Mouse (Mus musculus) adrenal gland, adult 2 months (tissue): ENCODE measurements around the gene Celf5. TPM values are rescaled to one million over a fixed set of nuclear protein-coding genes. Genes with fewer than 3 reads are reported as not detected.
A peak's percentile ranks its signal among the peaks of the same experiment; 100 is the strongest.

ENCODE experiments used
- DNase-seq: peaks from one replicate; pipeline ENCODE4 v3.0.0; 2021
- long read RNA-seq: library from polyadenylated mRNA; stranded (forward); transcript quantifications from one replicate; pipeline ENCODE4 v2.0.0, GENCODE M21; 2021
- polyA plus RNA-seq: library from polyadenylated mRNA; depleted of rRNA; stranded (reverse); fragments of >200 nt; gene quantifications from 2 replicates; pipeline ENCODE4 v1.2.3, GENCODE M21; 2012; rRNA removed
- total RNA-seq, 2 experiments: library from RNA; stranded (reverse); gene quantifications; 2 replicates each; pipeline ENCODE4 v1.2.3; 2021

Gene Celf5
- total RNA-seq (under 1 TPM; 0.55 to 0.78 TPM), polyA plus RNA-seq (1.4 and 2.2 TPM in 2 replicates)
- long read RNA-seq = 0 reads

DNA sequence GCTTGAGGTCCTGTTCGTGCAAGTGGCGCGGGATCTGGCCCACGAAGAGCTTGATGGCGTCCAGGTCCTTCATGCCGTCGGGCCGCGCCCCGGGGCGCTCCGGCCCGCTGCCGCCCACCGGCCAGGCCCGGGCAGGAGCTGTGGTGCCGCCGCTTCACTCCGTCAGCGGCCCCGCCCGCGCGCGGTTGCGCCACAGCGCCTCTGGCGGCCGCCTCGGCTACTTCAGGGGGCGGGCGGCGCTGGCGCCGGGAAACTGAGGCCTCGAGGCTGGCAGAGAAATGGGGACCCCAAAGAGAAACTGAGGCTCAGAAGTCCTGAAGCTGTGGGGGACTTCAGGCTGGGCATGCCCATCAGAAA is at the start of gene Celf5:
Gene Celf5 (minus strand): TSS at position 177 of the 357 bp plus-strand sequence.
- DNase-seq = peak; percentile 65

DNA sequence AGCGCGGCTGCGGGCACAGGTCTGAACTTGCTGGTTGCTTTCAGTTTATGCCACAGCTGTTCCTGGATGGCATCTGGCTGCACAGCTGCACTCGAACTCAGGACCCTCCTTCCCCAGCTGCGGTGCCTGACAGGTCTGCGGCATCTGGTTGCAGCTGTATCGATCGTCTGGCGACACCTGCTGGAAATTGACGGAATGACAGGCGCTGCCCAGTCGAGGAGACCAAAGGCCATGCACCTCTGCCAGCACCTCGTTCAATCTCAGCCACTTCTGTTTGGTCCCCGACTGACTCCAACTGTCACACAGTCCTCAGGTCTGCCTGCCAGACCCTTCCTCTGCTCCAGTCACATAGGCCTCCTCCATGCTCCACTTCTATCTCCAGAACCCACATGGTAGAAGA is 44.3 kb upstream of the Celf5 start:
- peak; percentile 83 for DNase-seq

DNA sequence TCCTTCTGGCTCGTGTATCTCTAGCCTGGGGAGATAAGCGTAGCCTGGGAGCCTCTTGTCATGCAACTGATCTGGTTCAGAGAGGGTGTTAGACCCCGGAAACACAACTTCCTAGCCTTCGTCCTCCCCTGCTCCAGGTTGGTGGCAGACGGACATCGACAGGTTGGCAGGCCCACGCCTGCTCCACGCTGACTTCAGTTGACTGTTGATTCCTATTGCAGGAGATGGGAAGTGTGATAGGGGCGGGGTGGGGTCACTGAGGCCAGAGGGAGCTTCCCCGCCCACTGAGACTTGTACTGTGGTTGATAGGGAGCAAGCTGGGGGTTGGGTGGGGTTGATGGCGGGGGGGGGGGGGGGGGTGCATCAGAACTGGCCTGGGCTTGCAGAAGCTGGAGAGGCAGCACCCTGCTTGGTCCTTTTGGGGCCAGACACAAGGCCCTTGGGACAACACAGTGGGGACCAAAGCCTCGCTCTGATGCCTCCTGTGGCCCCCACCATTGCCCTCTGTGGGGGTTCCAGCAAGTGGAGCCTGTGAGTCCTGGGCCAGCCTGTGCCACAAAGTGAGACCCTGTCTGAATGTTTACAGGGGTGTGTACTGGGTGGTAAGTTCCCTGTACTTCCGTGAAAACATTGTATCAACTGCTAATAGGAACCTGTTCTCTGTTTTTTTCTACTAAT is 42.6 kb upstream of the Celf5 start:
- peak; percentile 3 for DNase-seq

DNA sequence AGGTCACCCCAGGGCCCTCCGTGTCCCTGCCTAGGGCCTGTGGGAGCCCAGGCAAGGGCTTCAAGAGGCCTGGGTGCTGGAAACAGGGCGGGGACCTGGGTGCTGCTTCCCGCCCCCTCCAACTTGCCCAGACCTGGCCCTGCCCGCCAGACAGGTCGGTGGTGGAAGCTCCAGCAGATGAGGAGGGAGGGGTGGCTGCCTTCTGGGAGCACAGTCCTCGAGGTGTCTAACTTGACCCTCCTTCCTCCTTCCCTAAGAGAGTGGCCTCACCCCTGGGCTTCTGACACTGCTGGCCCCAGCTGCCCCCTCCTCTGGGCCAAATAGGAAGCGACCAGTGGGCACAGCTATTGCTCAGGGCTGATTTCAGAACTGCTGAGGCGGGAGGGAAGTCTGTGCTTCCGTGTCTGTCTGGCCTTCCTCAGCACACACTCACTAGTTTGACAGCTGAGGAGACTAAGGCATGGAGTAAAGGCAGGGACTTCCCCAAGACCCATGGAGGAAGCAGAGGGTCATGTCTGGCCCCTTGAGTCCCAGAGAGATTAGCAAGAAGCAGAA is 41.6 kb upstream of the Celf5 start, which contains the start of gene Gna15:
Gene Gna15 (minus strand): TSS at position 175 of the 555 bp plus-strand sequence.
- DNase-seq = peak; percentile 20

DNA sequence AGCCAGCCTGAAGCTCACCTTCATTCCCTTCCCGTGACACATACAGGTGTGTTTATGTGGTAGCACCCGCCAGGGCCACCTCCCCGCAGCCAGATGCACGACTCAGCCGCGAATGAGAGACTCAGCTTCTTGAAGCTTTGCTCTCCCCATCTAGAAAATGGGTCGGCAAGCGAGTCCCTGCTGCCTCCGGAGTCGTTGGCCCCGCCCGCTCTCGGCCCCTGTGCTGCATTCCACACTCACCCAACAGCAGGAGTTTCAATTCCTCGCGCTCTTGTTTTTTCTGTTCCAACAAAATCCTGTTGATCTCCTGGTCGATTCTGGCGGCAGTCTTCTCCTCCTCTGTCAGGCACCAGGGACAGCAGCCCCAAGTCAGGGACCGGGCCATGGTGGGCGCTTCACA is 41.1 kb upstream of the Celf5 start:
- peak; percentile 3 for DNase-seq

DNA sequence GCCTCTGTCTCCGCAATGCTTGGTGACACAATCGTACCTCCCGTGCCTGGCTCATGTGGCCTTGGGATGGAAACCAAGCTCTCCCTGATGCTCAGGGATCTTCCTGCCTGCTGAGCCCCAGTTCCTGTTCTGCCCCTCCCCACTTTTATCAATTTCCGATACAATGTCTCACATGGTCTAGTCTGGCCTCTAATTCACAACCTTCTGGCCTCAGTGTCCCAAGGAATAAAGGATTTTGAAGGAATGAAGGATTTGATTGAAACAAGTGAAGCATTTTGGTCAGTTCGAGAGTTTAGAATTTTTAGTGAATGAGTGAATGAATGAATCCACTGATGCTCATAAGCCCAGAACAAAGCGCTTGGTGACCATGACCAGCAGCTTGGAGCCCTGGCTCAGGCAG is 40.6 kb upstream of the Celf5 start:
- DNase-seq = peak; percentile 7

DNA sequence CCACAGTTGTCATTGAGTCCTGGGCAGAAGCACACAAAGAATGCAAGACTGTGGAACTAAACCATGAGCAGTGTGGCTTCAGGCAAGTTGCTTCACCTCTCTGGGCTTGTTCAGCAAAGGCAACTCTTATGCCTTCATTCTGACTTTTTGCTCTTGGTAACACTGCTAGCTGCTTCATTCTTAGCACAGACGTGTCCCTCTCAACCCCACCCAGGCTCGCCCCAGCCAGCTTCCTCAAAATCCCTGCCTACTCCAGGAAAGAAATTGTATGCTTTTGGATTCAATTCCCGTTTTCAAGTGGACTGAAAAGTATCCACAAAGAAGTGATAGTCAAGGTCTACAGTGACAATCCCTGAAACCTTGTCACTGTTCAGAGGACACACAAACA is 37.5 kb upstream of the Celf5 start:
- no peak for DNase-seq

DNA sequence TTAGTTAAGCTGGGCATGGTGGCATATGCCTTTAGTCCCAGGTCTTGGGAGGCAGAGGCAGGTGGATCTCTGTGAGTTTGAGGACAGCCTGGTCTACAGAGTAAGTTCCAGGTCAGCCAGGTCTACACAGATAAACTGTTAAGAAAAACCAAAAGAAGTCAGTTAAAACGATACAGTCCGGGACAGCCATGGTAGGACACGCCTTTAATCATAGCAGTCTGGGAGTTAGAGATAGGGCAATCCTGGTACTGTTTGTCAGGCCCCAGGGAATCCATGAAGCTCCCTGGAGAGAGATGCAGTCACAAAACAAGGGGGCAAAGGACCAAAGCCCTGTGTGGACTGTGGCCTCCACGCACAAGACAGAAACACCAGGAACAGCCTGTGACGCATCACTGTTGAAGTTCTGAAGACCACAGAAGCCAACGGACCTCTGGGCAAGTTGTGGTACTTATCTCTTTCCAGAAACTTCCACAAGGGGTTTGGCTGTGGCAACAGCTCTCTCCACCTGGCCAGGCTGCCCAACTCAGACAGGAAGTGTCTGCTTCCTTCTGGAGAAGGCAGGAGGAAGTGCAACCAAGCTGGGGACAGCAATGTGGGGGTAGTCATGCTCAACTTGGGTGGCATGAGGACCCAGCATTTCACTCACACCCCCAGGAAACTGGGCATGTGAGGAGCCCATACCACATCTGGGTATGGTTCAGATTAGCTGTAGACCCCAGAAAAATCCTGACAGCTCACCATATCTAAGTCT is 36.9 kb upstream of the Celf5 start:
- peak; percentile 16 for DNase-seq

DNA sequence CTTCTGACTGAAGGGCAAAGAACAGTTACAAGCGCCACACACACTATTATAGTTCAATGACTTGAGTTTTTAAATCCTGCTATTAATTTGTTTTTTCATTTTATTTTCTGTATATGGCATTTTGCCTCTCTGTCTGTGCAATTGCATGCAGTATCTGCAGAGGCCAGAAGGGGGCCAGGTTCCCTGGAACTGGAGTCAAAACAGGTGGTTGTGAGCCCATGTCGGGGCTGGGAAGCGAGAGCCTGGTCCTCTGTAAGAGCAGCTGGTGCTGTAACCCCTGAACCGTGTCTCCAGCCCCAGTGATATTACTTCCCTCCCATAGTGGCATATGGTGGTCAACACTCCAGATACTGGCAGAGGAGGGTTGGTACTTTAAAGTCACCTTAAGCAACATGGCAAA is 36.0 kb upstream of the Celf5 start:
- DNase-seq = peak; percentile 74

DNA sequence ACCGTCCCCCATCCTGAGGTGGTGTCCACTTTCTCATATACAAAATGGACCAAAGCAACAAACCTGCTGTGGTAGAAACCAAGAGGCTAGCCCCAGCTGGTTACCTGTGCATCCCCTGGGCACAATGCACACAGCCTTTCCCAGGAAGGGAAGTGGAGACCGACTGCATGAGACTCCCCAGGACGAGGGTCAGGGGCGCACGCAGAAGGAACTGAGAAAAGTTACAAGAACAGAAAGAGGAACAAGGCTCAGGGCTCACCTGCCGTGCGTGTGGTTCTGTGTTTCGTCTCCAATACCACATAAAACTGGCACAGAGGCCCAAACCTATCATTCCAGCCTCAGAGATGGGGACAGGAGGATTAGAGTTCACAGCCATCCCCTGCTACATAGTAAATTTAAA is 34.7 kb upstream of the Celf5 start:
- no peak for DNase-seq

DNA sequence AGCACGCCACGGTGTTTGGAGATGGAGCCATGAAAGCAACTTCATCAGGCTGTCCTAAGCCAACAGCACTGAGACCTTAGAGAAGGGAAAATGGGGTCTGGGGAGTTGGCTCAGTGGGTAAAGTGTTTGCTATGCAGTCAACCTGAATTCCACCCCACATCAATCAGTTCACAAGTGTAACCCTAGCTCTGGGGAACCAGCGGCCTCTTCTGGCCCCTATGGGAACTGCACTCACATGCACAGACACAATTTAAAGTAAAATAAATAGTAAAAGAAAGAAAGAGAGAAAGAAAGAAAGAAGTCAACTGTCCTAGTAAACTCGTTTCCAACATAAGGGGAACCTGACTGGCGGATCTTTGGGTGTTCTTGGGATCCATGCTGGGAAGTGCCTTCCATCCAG is 31.3 kb upstream of the Celf5 start:
- no peak for DNase-seq

DNA sequence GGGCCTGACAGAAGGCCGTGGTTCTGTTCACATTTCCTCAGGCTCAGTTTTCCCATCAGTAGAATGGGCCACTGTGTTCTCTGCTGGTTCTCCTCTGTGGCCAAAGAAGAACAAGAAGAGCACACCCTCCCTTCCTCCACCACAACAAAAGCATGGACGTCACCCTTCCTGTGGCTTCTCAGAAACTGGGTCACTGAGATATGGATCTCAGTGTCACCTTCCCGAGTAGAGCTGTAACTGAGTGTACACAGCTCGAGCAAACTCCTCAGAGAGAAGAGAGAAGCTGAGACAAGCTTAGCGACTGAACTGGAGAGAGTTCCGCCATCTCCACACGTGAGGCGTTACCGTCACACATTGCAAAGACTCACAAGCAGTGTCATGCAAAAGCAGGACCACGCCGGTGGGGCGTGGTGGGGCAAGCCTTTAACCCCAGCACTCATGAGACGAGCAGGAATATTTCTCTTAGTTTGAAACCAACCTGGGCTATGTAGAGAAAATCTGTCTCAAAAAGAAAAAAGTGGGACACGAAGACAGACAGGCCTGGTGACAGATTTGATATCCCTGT is 27.8 kb upstream of the Celf5 start:
- DNase-seq = no peak

DNA sequence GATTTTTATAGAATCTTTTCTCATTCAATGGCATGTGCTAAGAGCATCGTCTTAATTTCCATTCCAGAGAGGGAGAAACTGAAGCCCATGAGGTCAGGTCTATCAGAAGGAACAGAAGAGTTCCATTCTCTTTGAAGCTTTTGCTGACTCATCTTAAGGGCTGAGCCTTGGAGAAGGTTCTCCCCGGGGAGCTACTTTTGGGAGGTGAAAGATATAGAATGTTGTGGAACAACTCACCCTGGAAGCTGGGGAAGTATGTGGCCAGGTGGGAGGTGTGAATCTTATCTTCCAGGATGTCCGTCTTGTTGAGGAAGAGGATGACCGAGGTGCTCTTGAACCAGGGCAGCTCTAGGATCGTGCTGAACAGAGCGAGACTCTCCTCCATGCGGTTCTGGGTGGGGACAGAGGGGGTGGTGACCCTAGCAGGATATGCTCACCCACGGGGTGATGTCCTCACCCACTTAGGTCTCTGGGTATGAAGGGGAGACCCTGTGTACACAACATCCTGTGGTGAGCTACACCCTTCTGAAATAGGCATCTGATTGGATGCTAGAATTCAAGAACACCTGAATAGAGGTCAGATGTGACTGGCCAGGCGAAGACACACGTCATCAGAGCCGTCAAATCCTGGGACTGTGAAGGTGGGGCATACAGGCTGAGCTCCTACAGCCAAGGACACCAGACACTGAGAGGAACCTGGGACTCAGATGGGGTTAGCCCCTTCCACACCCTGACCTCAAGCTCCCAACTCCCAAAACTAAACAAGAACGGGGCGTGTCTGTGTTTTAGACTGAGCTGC is 25.4 kb upstream of the Celf5 start:
- no peak for DNase-seq

DNA sequence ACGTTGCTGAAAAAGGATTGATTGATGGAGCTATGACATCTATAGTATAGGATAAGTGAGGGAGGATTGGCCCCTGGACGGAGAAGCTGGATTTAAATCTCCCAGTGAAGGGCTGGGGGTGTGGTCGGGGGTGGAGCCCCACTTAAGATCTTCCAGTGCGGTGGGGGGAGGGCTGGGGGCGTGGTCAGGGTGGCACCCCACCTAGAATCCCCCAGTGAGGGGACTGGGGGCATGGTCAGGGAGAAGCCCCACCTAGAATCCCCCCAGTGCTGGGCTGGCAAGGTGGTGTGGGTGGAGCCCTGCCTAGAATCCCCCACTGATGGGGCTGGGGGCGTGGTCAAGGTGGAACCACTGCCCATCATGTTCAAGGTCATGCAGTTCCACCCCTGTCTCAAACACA is 24.6 kb upstream of the Celf5 start:
- no peak for DNase-seq

DNA sequence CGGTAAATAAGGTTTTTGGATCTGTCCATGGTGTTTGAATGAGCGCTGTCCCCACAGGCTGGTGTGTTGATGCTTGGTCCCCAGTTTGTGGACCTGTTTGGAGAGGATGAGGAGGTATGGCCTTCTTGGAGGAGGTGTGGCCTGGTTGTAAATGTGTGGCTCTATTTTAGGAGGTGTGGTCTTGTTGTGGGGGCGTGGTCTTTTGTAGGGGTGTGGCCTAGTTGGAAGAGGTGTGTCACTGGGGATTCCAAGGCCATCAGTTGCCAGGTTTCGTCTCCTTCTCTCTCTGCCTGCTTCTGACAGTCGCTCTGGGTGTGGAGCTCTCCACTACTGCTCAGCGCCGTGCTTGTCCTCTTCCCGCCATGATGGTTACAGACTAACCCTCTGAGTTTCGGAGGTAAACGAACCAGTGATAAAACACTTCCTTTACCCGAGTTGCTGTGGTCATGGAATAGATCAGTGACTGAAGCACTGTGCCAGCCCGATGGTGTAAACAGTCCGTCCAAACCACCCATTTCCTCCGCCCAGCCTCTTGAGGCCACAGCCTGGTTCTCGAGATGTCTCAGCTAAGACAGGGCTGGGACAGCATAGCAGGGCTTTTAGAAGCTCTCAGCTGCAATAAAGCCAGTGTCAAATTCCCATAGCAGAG is 22.6 kb upstream of the Celf5 start:
- DNase-seq = no peak

DNA sequence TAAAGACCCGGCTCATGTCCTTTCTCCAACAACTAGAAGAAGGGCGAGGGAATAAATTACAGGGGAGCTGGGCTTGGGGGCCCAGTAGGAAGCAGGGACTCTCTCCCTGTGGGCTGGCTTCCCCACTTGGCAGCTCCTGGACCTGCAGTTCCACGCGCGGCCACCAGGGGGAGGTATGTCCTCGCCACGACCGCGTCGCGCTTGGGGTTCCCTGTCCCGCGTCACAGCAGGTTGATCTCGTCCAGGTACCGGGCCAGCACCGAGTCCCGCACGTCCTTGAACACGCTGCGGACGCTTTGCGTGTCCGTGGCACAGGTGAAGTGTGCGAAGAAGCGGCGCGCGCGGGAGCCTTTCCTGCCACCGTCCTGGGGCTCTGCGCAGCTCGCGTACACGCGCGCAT is 20.1 kb upstream of the Celf5 start:
- peak; percentile 89 for DNase-seq

DNA sequence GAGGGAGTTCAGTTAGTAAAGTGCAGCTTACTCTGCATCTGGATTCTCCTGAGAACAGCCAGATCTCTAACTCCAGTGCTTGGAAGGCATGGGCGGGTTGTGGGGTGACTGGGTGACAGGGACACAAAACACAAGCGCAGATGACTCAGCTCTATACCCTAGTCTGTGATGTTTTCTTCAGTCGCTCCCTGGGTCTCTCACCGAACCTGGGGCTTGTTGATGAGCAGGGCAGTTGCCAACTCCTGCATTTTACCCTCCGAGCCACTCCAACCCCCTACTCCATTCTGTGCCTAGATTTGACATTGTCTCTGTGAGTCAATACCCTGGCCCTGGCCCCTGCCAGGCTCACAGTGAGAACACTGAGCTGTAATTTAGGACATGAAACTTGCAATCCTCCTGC is 19.4 kb upstream of the Celf5 start:
- DNase-seq = no peak

DNA sequence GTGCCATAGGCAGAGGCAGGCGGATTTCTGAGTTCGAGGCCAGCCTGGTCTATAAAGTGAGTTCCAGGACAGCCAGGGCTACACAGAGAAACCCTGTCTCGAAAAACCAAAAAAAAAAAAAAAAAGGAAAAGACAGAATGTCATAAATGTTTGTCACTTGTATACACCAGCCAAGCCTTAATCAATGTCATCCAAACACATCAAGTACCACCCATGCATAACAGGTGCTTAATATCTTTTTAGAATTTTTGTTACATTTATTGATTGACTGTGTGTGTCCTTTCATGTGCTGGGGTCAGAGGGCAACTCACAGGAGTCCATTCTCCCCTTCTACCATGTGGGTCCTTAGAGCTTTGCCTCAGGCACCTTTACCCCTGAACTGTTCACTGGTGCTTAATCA is 17.5 kb upstream of the Celf5 start, which contains the start of gene S1pr4:
Gene S1pr4 (minus strand): TSS at position 101 of the 400 bp plus-strand sequence.
- DNase-seq = no peak

DNA sequence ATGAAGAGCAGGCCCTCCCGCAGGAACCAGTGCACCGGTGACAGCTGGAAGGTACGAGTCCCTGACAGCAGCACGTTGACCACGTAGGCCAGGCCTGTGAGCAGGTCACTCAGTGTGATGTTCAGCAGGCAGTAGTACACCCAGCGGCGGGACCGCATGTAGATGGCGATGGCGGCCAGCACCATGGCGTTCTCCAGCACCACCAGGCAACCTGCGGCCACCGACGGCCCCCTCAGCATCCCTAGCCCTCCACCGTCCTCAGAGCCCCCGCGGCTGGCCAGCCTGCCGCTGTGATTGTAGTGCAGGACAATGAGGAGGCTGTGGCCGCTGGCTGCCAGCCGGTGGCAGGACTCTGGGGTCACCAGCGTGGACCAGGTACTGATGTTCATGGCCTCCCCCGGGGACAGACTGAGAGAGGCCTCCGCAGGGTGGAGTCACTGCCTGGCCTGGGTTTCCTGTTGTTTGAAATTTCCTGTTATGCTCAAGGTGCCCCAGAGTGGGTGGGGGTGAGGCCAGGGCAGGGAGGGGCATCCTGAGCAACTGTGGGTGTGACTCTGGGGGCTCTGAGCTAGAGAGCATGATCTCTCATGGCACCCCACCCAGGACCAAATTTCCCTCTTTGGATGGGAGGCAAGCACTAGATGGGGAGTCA is 16.9 kb upstream of the Celf5 start:
- peak; percentile 46 for DNase-seq

DNA sequence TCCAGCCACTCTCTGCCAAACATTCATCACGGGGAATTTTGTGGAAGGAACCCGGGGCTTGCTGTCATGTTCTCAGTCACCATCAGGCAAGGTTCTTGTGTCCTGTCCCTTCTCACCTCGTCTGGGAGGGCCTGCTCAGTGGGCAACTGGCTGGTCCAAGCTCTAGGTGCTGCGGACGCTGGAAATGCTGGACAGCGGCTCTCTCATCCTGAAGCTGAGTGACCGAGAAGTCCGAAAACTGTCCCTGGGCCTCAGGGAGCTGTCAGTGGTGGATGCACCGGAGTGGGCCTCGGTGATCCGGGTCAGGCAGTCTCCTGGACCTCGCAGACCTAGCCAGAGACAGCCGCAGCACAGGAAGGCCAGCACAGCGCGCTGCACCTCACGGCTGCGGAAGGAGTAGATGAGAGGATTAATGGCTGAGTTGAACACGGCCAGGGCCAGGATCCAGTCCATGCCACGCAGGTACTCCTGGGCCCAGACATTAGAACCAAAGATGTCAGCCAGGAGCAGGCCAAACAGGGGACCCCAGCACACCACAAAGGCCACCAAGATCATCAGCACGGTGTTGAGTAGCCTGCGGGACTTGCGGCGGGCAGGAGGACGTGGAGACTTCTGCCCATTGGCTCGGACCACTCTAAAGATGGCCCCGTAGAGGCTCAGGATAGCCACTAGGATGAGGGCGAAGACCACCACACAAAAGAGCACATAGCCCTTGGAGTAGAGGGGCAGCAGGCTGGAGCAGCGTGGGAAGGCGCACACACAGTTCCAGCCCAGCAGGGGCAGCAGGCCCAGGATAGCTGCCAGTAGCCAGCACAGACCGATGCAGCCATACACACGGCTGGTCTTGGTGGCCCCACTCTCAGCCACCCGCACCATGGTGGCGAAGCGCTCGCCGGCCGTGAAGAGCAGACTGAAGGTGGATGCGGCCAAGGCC is 16.1 kb upstream of the Celf5 start:
- DNase-seq = no peak
